Mouse (Mus musculus): ENCODE results near the gene Utrn.

The Utrn gene

GRCm38 (mm10) chr10:12798248-12798647 is 70.9 kb downstream of the Utrn start:
- no peak for DNase-seq (ENCODE audit: low spot score)

- DNase-seq (ENCODE audit: low spot score): no peak
Observed at GRCm38 (mm10) chr10:12796510-12796840, 72.7 kb downstream of the Utrn start.

GRCm38 (mm10) chr10:12795796-12796509 is 73.2 kb downstream of the Utrn start:
- no peak for DNase-seq (ENCODE audit: low spot score)

- peak; percentile 33 for DNase-seq (ENCODE audit: low spot score)
Observed at GRCm38 (mm10) chr10:12792049-12792448, 77.1 kb downstream of the Utrn start.

- DNase-seq (ENCODE audit: low spot score): no peak
Observed at GRCm38 (mm10) chr10:12790881-12791280, 78.3 kb downstream of the Utrn start.

- DNase-seq (ENCODE audit: low spot score): no peak
Observed at GRCm38 (mm10) chr10:12788529-12788928, 80.6 kb downstream of the Utrn start.

GRCm38 (mm10) chr10:12787965-12788364 is 81.2 kb downstream of the Utrn start:
- no peak for DNase-seq (ENCODE audit: low spot score)

- DNase-seq (ENCODE audit: low spot score): no peak
Observed at GRCm38 (mm10) chr10:12785299-12785698, 83.9 kb downstream of the Utrn start.

- no peak for DNase-seq (ENCODE audit: low spot score)
Observed at GRCm38 (mm10) chr10:12781381-12781907, 87.7 kb downstream of the Utrn start.

GRCm38 (mm10) chr10:12773178-12773577 is 96.0 kb downstream of the Utrn start:
- DNase-seq (ENCODE audit: low spot score): no peak

GRCm38 (mm10) chr10:12771511-12771910 is 97.7 kb downstream of the Utrn start:
- DNase-seq (ENCODE audit: low spot score): no peak

- DNase-seq (ENCODE audit: low spot score): no peak
Observed at GRCm38 (mm10) chr10:12762668-12763067, 106.5 kb downstream of the Utrn start.

GRCm38 (mm10) chr10:12758702-12758988 is 110.5 kb downstream of the Utrn start:
- DNase-seq (ENCODE audit: low spot score): no peak

- no peak for DNase-seq (ENCODE audit: low spot score)
Observed at GRCm38 (mm10) chr10:12757943-12758701, 111.0 kb downstream of the Utrn start.

- DNase-seq (ENCODE audit: low spot score): no peak
Observed at GRCm38 (mm10) chr10:12756692-12757091, 112.5 kb downstream of the Utrn start.

- DNase-seq (ENCODE audit: low spot score): no peak
Observed at GRCm38 (mm10) chr10:12754911-12755310, 114.3 kb downstream of the Utrn start.

GRCm38 (mm10) chr10:12754166-12754565 is 115.0 kb downstream of the Utrn start:
- no peak for DNase-seq (ENCODE audit: low spot score)

- DNase-seq (ENCODE audit: low spot score): no peak
Observed at GRCm38 (mm10) chr10:12743717-12744116, 125.4 kb downstream of the Utrn start.

- no peak for DNase-seq (ENCODE audit: low spot score)
Observed at GRCm38 (mm10) chr10:12739302-12739987, 129.7 kb downstream of the Utrn start.

GRCm38 (mm10) chr10:12737926-12738325 is 131.2 kb downstream of the Utrn start:
- no peak for DNase-seq (ENCODE audit: low spot score)

- no peak for DNase-seq (ENCODE audit: low spot score)
Observed at GRCm38 (mm10) chr10:12736861-12737835, 132.0 kb downstream of the Utrn start.

GRCm38 (mm10) chr10:12735695-12736094 is 133.5 kb downstream of the Utrn start:
- no peak for DNase-seq (ENCODE audit: low spot score)
